Mouse (Mus musculus) forebrain, embryonic 13.5 days (tissue): ENCODE results near the gene Evx2. TPM values are rescaled to one million over a fixed set of nuclear protein-coding genes. Genes with fewer than 3 reads are reported as not detected.

Experiments used
- ATAC-seq: fragments of 200-750 bp; cut with Nextera tagmentation; 2 replicates; pipeline ENCODE4 v1.8.0; 2017
- H3K27ac ChIP-seq: fragments of 300-500 bp; sonication (generic); 2 replicates; pipeline ENCODE4 v1.5.1; 2015; ENCODE audit warnings: inconsistent platforms, mild to moderate bottlenecking, moderate library complexity
- H3K27me3 ChIP-seq: fragments of 300-500 bp; sonication (generic); 2 replicates; pipeline ENCODE4 v1.6.1; 2015; ENCODE audit warnings: mild to moderate bottlenecking, inconsistent platforms
- H3K36me3 ChIP-seq: fragments of 300-500 bp; sonication (generic); 2 replicates; pipeline ENCODE4 v1.6.1; 2015; ENCODE audit warnings: mild to moderate bottlenecking, inconsistent platforms; ENCODE audit not compliant: poor library complexity, severe bottlenecking
- H3K4me1 ChIP-seq: fragments of 300-500 bp; sonication (generic); 2 replicates; pipeline ENCODE4 v1.6.1; 2015; ENCODE audit warnings: inconsistent platforms
- H3K4me2 ChIP-seq: fragments of 300-500 bp; sonication (generic); 2 replicates; pipeline ENCODE4 v1.6.1; 2015; ENCODE audit warnings: inconsistent platforms, mild to moderate bottlenecking, moderate library complexity
- H3K4me3 ChIP-seq: fragments of 300-500 bp; sonication (generic); 2 replicates; pipeline ENCODE4 v1.5.1; 2015; ENCODE audit warnings: mild to moderate bottlenecking, inconsistent platforms
- H3K9ac ChIP-seq: fragments of 300-500 bp; sonication (generic); 2 replicates; pipeline ENCODE4 v1.6.1; 2015; ENCODE audit warnings: mild to moderate bottlenecking, inconsistent platforms
- H3K9me3 ChIP-seq: fragments of 300-500 bp; sonication (generic); replicated peaks from 2 replicates; pipeline ENCODE4 v1.6.1; 2016; ENCODE audit warnings: inconsistent platforms
- WGBS: fragments of 180-500 bp; shearing (Covaris S2); methylation state at CpG from one replicate; pipeline ENCODE4 v1.1.7; 2015; 5-methylcytosine and 5-hydroxymethylcytosine counted together
- polyA plus RNA-seq: library from polyadenylated mRNA; unstranded; fragments of >200 nt; fragmentation: Nextera tagmentation; extraction: Ambion mirVana; gene quantifications from 2 replicates; pipeline ENCODE4 v1.2.1, GENCODE M21; 2015

The Evx2 gene
- polyA plus RNA-seq, 1 experiment from 2014 or later: not detected

DNA sequence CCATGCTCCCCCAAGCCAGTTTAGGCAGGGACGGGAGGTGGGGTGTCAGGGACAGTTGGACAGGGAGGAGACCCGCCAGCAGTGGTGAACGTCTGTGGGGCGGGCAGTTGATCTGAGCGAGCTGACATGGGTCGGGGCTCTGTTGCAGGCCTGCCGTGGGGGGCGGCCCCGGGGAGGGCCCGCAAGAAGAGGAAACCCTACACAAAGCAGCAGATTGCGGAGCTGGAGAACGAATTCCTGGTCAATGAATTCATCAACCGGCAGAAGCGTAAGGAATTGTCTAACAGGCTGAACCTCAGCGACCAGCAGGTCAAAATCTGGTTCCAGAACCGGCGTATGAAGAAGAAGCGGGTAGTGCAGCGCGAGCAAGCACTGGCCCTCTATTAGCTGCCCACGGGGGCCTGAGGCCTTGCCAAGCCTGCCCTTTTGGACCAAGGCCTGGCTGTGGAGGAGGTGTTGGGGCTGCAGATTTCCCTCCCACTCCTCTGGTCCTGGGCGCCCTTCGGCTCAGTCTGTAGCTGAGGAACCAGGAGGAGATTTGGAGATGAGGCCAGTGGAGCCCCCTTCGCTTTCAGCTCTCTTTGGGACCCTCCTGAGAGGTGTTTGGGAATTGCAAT, 16.4 kb upstream of the Evx2 start:
- Histone ChIP-seq H3K4me3 (no peak overlapping the region), H3K27ac (no peak overlapping the region), H3K36me3 (no peaks in the 10 kb centered on the region), H3K9me3 (no peaks in the 10 kb centered on the region), H3K4me1 (peaks cover 5% of the 10 kb centered on the region), H3K9ac (no peak overlapping the region), H3K4me2 (no peak overlapping the region), H3K27me3 (peaks cover 100% of the 10 kb centered on the region)
- no peak for ATAC-seq
- 3% methylated on average over 24 of the region's 24 CpGs for WGBS

DNA sequence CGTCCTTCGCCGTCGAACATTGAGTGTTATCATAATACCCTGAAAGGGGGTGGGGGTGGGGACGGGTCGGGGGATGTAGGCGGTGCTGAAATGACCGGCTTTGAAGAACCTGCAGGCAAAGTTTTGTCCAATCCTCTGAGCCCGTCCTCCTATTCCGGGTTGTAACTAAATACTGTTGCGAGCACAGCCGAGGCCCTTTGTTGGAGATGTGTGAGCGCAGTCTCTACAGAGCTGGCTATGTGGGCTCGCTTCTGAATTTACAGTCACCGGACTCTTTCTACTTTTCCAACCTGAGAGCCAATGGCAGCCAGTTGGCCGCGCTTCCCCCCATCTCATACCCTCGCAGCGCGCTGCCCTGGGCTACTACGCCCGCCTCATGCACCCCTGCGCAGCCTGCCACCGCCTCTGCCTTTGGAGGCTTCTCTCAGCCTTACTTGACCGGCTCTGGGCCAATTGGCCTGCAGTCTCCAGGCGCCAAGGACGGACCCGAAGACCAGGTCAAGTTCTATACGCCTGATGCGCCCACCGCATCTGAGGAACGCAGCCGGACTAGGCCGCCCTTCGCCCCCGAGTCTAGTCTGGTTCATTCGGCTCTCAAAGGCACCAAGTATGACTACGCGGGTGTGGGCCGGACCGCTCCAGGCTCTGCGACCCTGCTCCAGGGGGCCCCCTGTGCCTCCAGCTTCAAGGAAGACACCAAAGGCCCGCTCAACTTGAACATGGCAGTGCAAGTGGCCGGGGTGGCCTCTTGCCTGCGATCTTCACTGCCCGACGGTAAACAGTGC, 15.7 kb upstream of the Evx2 start, which contains the start of gene Hoxd12:
Gene Hoxd12, plus strand, starts transcription at position 133 of the 785 bp plus-strand sequence.
- ATAC-seq: no peak
- no peaks in the 10 kb centered on the region for H3K9me3 ChIP-seq
- H3K36me3 ChIP-seq: no peaks in the 10 kb centered on the region
- 2% methylated on average over 47 of the region's 47 CpGs for WGBS
- peaks cover 5% of the 10 kb centered on the region for H3K4me1 ChIP-seq
- no peak within 1 kb of the TSS for H3K9ac ChIP-seq
- H3K27me3 ChIP-seq: peaks cover 99% of the 10 kb centered on the region
- no peak within 1 kb of the TSS for H3K4me2 ChIP-seq
- H3K27ac ChIP-seq: no peak within 1 kb of the TSS
- H3K4me3 ChIP-seq: no peak within 1 kb of the TSS

DNA sequence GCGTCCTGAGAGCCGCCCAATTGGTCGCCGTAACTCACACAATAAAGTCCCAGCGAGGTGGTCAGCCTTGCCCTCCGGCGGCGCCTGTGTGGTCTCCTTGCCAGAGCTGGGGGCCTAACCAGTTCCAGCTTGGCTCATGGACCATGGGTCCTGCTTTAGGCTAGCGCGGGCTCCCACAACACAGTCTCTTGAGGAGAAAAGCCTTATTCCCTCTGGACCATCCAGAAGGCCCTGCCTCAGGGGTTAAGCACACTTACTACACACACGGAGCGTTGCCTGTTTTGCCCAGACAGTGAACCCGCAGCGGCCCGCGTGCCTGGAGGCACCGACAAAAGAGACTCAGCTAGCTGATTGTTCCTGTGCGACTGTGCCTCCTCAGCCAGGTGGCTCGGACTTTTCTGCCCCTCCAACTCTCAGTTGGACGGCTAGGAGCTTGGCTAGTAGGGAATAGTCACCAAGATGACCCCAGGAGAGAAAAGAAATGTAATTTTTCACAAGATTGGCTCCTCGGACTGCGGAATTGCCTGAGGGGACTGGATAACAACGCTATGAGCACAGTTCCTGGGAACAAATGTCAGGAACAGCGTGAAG, 14.6 kb upstream of the Evx2 start:
- H3K9ac ChIP-seq: no peak overlapping the region
- no peak overlapping the region for H3K4me2 ChIP-seq
- peaks cover 5% of the 10 kb centered on the region for H3K4me1 ChIP-seq
- H3K27me3 ChIP-seq: peaks cover 99% of the 10 kb centered on the region
- H3K9me3 ChIP-seq: no peaks in the 10 kb centered on the region
- no peak for ATAC-seq
- H3K27ac ChIP-seq: no peak overlapping the region
- no peak overlapping the region for H3K4me3 ChIP-seq
- 1% methylated on average over 24 of the region's 24 CpGs for WGBS
- no peaks in the 10 kb centered on the region for H3K36me3 ChIP-seq

DNA sequence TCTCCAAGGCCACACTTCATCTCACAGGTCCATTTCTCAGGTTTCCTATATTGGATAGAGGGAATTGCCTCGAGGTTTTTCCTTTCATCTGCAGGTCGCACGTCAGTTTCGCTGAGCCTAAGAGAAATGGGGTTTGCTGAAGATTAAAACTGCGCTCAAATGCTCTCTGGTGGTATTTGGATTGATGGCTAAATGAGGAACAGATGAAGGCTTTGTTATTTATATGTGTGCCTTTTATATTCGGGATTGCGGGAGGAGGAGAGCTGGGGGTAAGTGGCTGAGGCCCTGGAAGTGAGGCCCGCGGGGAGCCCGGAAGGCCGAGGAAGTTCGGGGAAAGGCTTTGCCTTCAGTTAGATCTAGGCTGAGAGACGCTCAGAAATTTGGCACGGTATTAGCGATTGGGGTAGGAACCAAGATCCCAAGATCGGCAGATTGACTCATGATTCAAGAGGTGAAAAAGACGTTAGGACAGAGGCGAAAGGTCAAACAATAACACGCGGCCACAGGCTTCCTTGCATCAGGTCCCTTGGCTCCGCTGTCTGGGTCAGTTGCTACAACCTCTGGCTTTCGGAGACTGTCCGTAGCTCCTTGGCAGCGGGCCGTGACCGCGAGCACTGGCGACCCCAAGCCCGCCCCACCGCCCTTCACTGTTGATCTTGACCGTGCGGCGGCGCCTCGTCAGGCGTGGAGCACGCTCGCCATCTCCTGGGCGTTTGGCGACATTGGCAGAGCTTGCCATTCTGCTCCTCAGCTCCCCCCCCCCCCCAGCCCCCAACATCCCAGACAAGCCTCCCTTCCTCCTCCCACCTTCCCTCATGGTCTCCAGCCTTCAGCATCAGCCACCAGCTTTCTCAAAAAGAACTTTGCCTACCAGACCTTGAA, 13.4 kb upstream of the Evx2 start:
- H3K27me3 ChIP-seq: peaks cover 99% of the 10 kb centered on the region
- H3K9me3 ChIP-seq: no peaks in the 10 kb centered on the region
- 0 out of 2 replicates have a peak overlapping the region, but pooled peaks have one; percentile 8 for H3K4me3 ChIP-seq
- no peak overlapping the region for H3K27ac ChIP-seq
- H3K9ac ChIP-seq: no peak overlapping the region
- peak; percentile 41 for ATAC-seq
- H3K4me1 ChIP-seq: peaks cover 14% of the 10 kb centered on the region
- WGBS: 1% methylated on average over 38 of the region's 40 CpGs
- peak overlapping the region; percentile 52 for H3K4me2 ChIP-seq
- H3K36me3 ChIP-seq: no peaks in the 10 kb centered on the region

DNA sequence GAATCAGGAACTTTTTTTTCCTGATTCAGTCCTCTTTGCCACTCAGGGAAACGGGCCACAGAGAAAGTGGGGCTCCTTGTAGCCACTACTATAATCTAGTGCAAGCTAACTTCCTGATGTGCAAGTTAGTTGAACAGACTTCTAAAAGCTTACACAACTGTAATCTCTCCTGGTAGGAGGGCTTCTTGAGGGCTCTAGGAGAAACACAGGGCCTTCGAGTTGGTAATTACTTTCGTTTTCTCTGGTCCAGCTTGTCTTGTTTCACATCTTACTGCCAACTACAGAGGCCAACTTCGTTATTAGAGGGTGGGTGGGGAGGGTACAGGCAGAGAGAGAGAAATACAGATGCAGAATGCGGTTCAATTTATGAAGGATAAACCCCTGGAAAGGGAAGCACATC, 12.5 kb upstream of the Evx2 start:
- Histone ChIP-seq H3K36me3 (no peaks in the 10 kb centered on the region), H3K4me3 (no peak overlapping the region), H3K9me3 (no peaks in the 10 kb centered on the region), H3K27me3 (peaks cover 99% of the 10 kb centered on the region), H3K9ac (no peak overlapping the region), H3K4me1 (peaks cover 14% of the 10 kb centered on the region), H3K27ac (no peak overlapping the region), H3K4me2 (no peak overlapping the region)
- no peak for ATAC-seq
- WGBS: 5% methylated on average over 5 of the region's 5 CpGs

DNA sequence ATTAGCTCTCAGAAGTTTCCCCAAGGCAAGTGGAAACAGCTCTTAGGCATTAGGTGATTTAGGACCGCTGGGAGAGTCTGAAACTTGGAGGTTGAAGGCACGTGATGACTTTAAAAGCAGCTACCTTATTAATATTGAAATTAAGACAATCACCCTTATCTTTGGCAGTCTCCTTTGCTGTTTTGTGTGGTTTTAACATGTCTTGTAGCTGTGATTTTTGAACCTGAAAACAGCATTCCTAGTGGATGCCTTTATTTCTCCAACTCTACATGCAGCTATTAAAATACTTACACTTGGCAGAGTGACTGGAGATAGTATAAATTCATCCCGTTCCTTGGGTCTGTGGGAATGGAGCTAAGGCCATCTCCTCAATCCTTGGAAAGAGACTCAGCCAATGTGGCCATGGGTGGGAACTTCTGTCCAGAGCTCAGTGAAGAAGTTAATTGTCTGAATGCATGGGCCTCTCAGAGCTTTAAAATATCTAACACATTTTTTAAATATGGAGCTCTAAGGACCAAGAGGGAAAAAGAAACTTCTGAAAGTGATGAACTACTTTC, 11.4 kb upstream of the Evx2 start:
- WGBS: 1% methylated on average over 3 of the region's 3 CpGs
- no peak overlapping the region for H3K4me3 ChIP-seq
- ATAC-seq: no peak
- no peaks in the 10 kb centered on the region for H3K36me3 ChIP-seq
- no peak overlapping the region for H3K4me2 ChIP-seq
- no peak overlapping the region for H3K27ac ChIP-seq
- no peak overlapping the region for H3K9ac ChIP-seq
- peaks cover 98% of the 10 kb centered on the region for H3K27me3 ChIP-seq
- no peaks in the 10 kb centered on the region for H3K9me3 ChIP-seq
- H3K4me1 ChIP-seq: peaks cover 14% of the 10 kb centered on the region

DNA sequence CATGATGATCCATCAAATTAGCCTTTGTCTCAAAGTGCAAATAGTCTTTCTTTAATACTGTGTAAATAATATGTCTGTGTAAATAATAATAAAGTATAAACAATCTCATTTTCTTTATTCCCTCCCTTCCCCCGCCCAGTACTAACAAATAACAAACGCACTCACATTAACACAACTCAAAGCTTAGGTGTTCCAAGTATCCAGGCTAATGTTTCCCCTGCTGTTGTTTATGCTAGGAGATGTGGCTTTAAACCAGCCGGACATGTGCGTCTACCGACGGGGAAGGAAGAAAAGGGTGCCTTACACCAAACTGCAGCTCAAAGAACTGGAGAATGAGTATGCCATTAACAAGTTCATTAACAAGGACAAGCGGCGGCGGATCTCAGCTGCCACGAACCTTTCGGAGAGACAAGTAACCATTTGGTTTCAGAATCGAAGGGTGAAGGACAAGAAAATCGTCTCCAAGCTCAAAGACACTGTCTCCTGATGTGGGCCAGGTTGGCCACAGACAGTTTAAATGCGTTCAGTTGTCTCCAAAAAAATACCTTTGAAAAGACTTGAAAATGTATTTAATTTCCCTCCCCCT, 10.4 kb upstream of the Evx2 start:
- 1% methylated on average over 14 of the region's 14 CpGs for WGBS
- no peak overlapping the region for H3K9ac ChIP-seq
- H3K9me3 ChIP-seq: no peaks in the 10 kb centered on the region
- H3K4me3 ChIP-seq: no peak overlapping the region
- peaks cover 14% of the 10 kb centered on the region for H3K4me1 ChIP-seq
- H3K4me2 ChIP-seq: no peak overlapping the region
- no peak for ATAC-seq
- no peaks in the 10 kb centered on the region for H3K36me3 ChIP-seq
- peaks cover 97% of the 10 kb centered on the region for H3K27me3 ChIP-seq
- no peak overlapping the region for H3K27ac ChIP-seq

DNA sequence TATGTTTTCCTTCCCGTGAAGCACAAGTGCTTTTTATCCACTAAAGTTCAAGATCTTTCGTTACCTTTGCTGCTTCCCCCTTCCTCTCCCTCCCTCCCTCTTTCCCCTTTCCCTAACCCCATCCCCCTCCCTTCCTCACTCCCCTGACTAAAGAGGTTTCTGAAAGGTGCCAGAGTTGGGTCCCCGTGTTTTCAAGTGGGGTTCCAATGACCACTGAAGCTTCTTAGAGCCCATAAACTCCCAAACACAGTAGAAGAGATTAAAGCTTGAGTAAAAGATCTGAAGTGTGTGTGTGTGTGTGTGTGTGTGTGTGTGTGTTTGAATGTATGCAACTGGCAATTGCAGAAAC, 9.8 kb upstream of the Evx2 start:
- 4% methylated on average over 3 of the region's 3 CpGs for WGBS
- no peak for ATAC-seq
- no peak overlapping the region for H3K9ac ChIP-seq

DNA sequence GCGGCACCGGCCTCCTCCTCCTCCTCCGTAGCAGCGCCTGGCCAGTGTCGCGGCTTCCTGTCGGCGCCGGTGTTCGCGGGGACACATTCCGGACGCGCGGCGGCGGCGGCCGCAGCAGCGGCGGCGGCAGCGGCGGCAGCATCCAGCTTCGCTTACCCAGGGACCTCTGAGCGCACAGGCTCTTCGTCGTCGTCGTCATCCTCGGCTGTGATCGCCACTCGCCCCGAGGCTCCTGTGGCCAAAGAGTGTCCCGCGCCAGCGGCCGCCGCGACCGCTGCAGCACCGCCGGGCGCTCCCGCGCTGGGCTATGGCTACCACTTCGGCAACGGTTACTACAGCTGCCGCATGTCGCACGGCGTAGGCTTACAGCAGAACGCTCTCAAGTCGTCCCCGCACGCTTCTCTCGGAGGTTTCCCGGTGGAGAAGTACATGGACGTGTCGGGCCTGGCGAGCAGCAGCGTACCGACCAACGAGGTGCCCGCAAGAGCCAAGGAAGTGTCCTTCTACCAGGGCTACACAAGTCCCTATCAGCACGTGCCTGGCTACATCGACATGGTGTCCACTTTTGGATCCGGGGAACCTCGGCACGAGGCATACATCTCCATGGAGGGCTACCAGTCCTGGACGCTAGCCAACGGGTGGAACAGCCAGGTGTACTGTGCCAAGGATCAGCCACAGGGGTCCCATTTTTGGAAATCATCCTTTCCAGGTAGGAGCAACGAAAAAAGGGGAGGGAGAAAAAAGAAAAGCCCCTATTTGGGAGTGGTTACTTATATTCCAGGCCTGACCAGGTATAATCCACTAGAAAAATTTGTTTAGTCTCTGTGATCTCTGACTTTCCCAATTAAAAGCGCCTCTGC, 9.2 kb upstream of the Evx2 start:
- Histone ChIP-seq H3K4me1 (peaks cover 14% of the 10 kb centered on the region), H3K27me3 (peaks cover 97% of the 10 kb centered on the region), H3K9ac (peak overlapping the region; percentile 34; the same call in 1 of the 2 replicates), H3K27ac (no peak overlapping the region), H3K36me3 (no peaks in the 10 kb centered on the region), H3K4me3 (peak overlapping the region; percentile 39), H3K9me3 (no peaks in the 10 kb centered on the region), H3K4me2 (peak overlapping the region; percentile 62)
- WGBS: under 1% methylated on average over 70 of the region's 74 CpGs
- 0 out of 2 replicates have a peak, but pooled peaks have one; percentile 48 for ATAC-seq

More for the DNA sequence above, 9.8 kb upstream of the Evx2 start:
- no peak overlapping the region for H3K27ac ChIP-seq
- no peak overlapping the region for H3K4me2 ChIP-seq
- H3K9me3 ChIP-seq: no peaks in the 10 kb centered on the region
- H3K4me1 ChIP-seq: peaks cover 14% of the 10 kb centered on the region
- H3K27me3 ChIP-seq: peaks cover 97% of the 10 kb centered on the region
- no peaks in the 10 kb centered on the region for H3K36me3 ChIP-seq
- no peak overlapping the region for H3K4me3 ChIP-seq

DNA sequence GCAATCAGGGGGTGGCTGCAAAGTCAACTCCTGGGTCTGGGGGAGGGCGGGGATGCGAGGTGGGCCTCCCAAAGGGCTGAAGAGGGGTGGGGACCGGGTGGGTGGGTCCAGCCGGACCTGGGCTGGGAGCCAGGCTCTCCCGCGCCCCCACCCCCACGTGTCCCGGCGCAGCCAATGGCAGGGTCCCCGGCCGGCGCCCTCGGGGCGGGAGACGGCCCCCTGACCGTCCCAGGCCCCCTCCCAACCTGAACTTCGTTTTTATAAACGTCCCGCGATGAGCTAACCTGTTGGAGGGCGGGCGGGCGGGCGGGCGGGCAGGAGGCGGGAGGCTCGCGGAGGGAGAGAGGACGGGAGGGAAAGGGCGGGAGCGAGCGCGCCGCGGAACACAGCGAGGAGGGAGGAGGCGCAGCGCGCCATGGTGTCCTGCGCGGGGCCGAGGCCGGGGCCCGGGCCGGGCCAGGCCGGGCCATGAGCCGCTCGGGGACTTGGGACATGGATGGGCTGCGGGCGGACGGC, 8.5 kb upstream of the Evx2 start, which contains the start of gene Hoxd13:
Gene Hoxd13, plus strand, starts transcription at position 469 of the 516 bp plus-strand sequence.
- Histone ChIP-seq H3K4me2 (peak within 1 kb of the TSS; percentile 62), H3K27me3 (peaks cover 97% of the 10 kb centered on the region), H3K4me3 (peak within 1 kb of the TSS; percentile 39), H3K9ac (peak within 1 kb of the TSS; percentile 34; the same call in 1 of the 2 replicates), H3K9me3 (no peaks in the 10 kb centered on the region), H3K36me3 (no peaks in the 10 kb centered on the region), H3K27ac (no peak within 1 kb of the TSS), H3K4me1 (peaks cover 13% of the 10 kb centered on the region)
- under 1% methylated on average over 24 of the region's 51 CpGs for WGBS
- ATAC-seq: peak; percentile 51; the same call in 1 of the 2 replicates
